Mouse (Mus musculus): ENCODE measurements at regions not wholly inside any gene's neighbourhood (a gene's known extent, or its start where the extent isn't known, plus 50 kb on each side); places are given as distances from the start of the nearest gene placed in this dataset.

- no peak overlapping the region for H3K27ac ChIP-seq (ENCODE audit: low read depth, low read length)
- no peak overlapping the region for H3K9ac ChIP-seq (replicated peaks; ENCODE audit: low read depth, low read length)
- ATAC-seq (ENCODE audit: low read depth), result no peak
Measured at GRCm38 (mm10) chr15:32012044-32012443, 165.0 kb upstream of the Tas2r119 start.

GRCm38 (mm10) chr15:32012838-32013237 is 164.3 kb upstream of the Tas2r119 start:
- Histone ChIP-seq H3K27ac (ENCODE audit: low read depth, low read length) (no peak overlapping the region), H3K9ac (replicated peaks; ENCODE audit: low read depth, low read length) (no peak overlapping the region), H3K4me2 (ENCODE audit: low read depth, low read length) (no peak overlapping the region), H3K4me3 (ENCODE audit: low read depth, low read length) (no peak overlapping the region), H3K4me1 (ENCODE audit: control insufficient read depth, insufficient read depth, low read length) (no peaks in the 10 kb centered on the region), H3K9me3 (ENCODE audit: control insufficient read depth, low read length) (no peaks in the 10 kb centered on the region), H3K36me3 (ENCODE audit: control insufficient read depth, insufficient read depth, low read length) (no peaks in the 10 kb centered on the region), H3K27me3 (ENCODE audit: control insufficient read depth, insufficient read depth, low read length) (no peaks in the 10 kb centered on the region)
- no peak for ATAC-seq (ENCODE audit: low read depth)
- WGBS, result 86% methylated on average over 5 of the region's 5 CpGs

More at GRCm38 (mm10) chr15:32012044-32012443, 165.0 kb upstream of the Tas2r119 start:
- Histone ChIP-seq H3K9me3 (ENCODE audit: control insufficient read depth, low read length) (no peaks in the 10 kb centered on the region), H3K4me3 (ENCODE audit: low read depth, low read length) (no peak overlapping the region), H3K27me3 (ENCODE audit: control insufficient read depth, insufficient read depth, low read length) (no peaks in the 10 kb centered on the region), H3K4me2 (ENCODE audit: low read depth, low read length) (no peak overlapping the region), H3K36me3 (ENCODE audit: control insufficient read depth, insufficient read depth, low read length) (no peaks in the 10 kb centered on the region), H3K4me1 (ENCODE audit: control insufficient read depth, insufficient read depth, low read length) (no peaks in the 10 kb centered on the region)
- WGBS, result 59% methylated on average over 2 of the region's 2 CpGs

- Histone ChIP-seq H3K4me3 (ENCODE audit: low read depth, low read length) (no peak overlapping the region), H3K9ac (replicated peaks; ENCODE audit: low read depth, low read length) (no peak overlapping the region), H3K4me2 (ENCODE audit: low read depth, low read length) (no peak overlapping the region), H3K27me3 (ENCODE audit: control insufficient read depth, insufficient read depth, low read length) (no peaks in the 10 kb centered on the region), H3K4me1 (ENCODE audit: control insufficient read depth, insufficient read depth, low read length) (no peaks in the 10 kb centered on the region), H3K36me3 (ENCODE audit: control insufficient read depth, insufficient read depth, low read length) (no peaks in the 10 kb centered on the region), H3K27ac (ENCODE audit: low read depth, low read length) (no peak overlapping the region), H3K9me3 (ENCODE audit: control insufficient read depth, low read length) (no peaks in the 10 kb centered on the region)
- no peak for ATAC-seq (ENCODE audit: low read depth)
- 90% methylated on average over 4 of the region's 4 CpGs for WGBS
Measured at GRCm38 (mm10) chr15:32015169-32015568, 161.9 kb upstream of the Tas2r119 start.

- H3K4me1 ChIP-seq (ENCODE audit: control insufficient read depth, insufficient read depth, low read length), result no peaks in the 10 kb centered on the region
- no peak overlapping the region for H3K27ac ChIP-seq (ENCODE audit: low read depth, low read length)
- H3K36me3 ChIP-seq (ENCODE audit: control insufficient read depth, insufficient read depth, low read length), result no peaks in the 10 kb centered on the region
- H3K9me3 ChIP-seq (ENCODE audit: control insufficient read depth, low read length), result no peaks in the 10 kb centered on the region
- H3K27me3 ChIP-seq (ENCODE audit: control insufficient read depth, insufficient read depth, low read length), result no peaks in the 10 kb centered on the region
- no peak overlapping the region for H3K4me2 ChIP-seq (ENCODE audit: low read depth, low read length)
- no peak overlapping the region for H3K4me3 ChIP-seq (ENCODE audit: low read depth, low read length)
- ATAC-seq (ENCODE audit: low read depth), result peak; percentile 34; the same call in 1 of the 2 replicates
- H3K9ac ChIP-seq (replicated peaks; ENCODE audit: low read depth, low read length), result no peak overlapping the region
- WGBS, result 50% methylated on average over 6 of the region's 6 CpGs
Measured at GRCm38 (mm10) chr15:32020323-32021008, 156.6 kb upstream of the Tas2r119 start.

- Histone ChIP-seq H3K4me2 (ENCODE audit: low read depth, low read length) (no peak overlapping the region), H3K27ac (ENCODE audit: low read depth, low read length) (no peak overlapping the region), H3K9ac (replicated peaks; ENCODE audit: low read depth, low read length) (no peak overlapping the region), H3K27me3 (ENCODE audit: control insufficient read depth, insufficient read depth, low read length) (no peaks in the 10 kb centered on the region), H3K4me1 (ENCODE audit: control insufficient read depth, insufficient read depth, low read length) (no peaks in the 10 kb centered on the region), H3K9me3 (ENCODE audit: control insufficient read depth, low read length) (no peaks in the 10 kb centered on the region), H3K36me3 (ENCODE audit: control insufficient read depth, insufficient read depth, low read length) (no peaks in the 10 kb centered on the region), H3K4me3 (ENCODE audit: low read depth, low read length) (no peak overlapping the region)
- ATAC-seq (ENCODE audit: low read depth), result 0 out of 2 replicates have a peak, but pooled peaks have one; percentile 21
- WGBS, result 67% methylated on average over 5 of the region's 5 CpGs
Measured at GRCm38 (mm10) chr15:32021009-32021602, 156.0 kb upstream of the Tas2r119 start.

GRCm38 (mm10) chr15:32034091-32034490 is 143.0 kb upstream of the Tas2r119 start:
- ATAC-seq (ENCODE audit: low read depth), result no peak
- no peak overlapping the region for H3K4me2 ChIP-seq (ENCODE audit: low read depth, low read length)
- no peak overlapping the region for H3K4me3 ChIP-seq (ENCODE audit: low read depth, low read length)
- no peak overlapping the region for H3K27ac ChIP-seq (ENCODE audit: low read depth, low read length)
- no peaks in the 10 kb centered on the region for H3K4me1 ChIP-seq (ENCODE audit: control insufficient read depth, insufficient read depth, low read length)
- 76% methylated on average over 1 of the region's 1 CpGs for WGBS
- no peak overlapping the region for H3K9ac ChIP-seq (replicated peaks; ENCODE audit: low read depth, low read length)
- no peaks in the 10 kb centered on the region for H3K9me3 ChIP-seq (ENCODE audit: control insufficient read depth, low read length)
- H3K27me3 ChIP-seq (ENCODE audit: control insufficient read depth, insufficient read depth, low read length), result no peaks in the 10 kb centered on the region
- no peaks in the 10 kb centered on the region for H3K36me3 ChIP-seq (ENCODE audit: control insufficient read depth, insufficient read depth, low read length)

- no peak overlapping the region for H3K9ac ChIP-seq (replicated peaks; ENCODE audit: low read depth, low read length)
- no peaks in the 10 kb centered on the region for H3K36me3 ChIP-seq (ENCODE audit: control insufficient read depth, insufficient read depth, low read length)
- no peak overlapping the region for H3K4me3 ChIP-seq (ENCODE audit: low read depth, low read length)
- no peak overlapping the region for H3K4me2 ChIP-seq (ENCODE audit: low read depth, low read length)
- 16% methylated on average over 7 of the region's 7 CpGs for WGBS
- no peaks in the 10 kb centered on the region for H3K4me1 ChIP-seq (ENCODE audit: control insufficient read depth, insufficient read depth, low read length)
- peak; percentile 81; the same call in 1 of the 2 replicates for ATAC-seq (ENCODE audit: low read depth)
- no peaks in the 10 kb centered on the region for H3K9me3 ChIP-seq (ENCODE audit: control insufficient read depth, low read length)
- no peak overlapping the region for H3K27ac ChIP-seq (ENCODE audit: low read depth, low read length)
- no peaks in the 10 kb centered on the region for H3K27me3 ChIP-seq (ENCODE audit: control insufficient read depth, insufficient read depth, low read length)
Measured at GRCm38 (mm10) chr15:32034790-32035189, 142.3 kb upstream of the Tas2r119 start.

GRCm38 (mm10) chr15:32041764-32042163 is 135.3 kb upstream of the Tas2r119 start:
- H3K9ac ChIP-seq (replicated peaks; ENCODE audit: low read depth, low read length), result no peak overlapping the region

GRCm38 (mm10) chr15:32042173-32042572 is 134.9 kb upstream of the Tas2r119 start:
- no peak overlapping the region for H3K4me3 ChIP-seq (ENCODE audit: low read depth, low read length)
- no peaks in the 10 kb centered on the region for H3K36me3 ChIP-seq (ENCODE audit: control insufficient read depth, insufficient read depth, low read length)
- H3K9me3 ChIP-seq (ENCODE audit: control insufficient read depth, low read length), result no peaks in the 10 kb centered on the region
- no peak overlapping the region for H3K4me2 ChIP-seq (ENCODE audit: low read depth, low read length)
- H3K9ac ChIP-seq (replicated peaks; ENCODE audit: low read depth, low read length), result no peak overlapping the region
- H3K4me1 ChIP-seq (ENCODE audit: control insufficient read depth, insufficient read depth, low read length), result no peaks in the 10 kb centered on the region
- no peaks in the 10 kb centered on the region for H3K27me3 ChIP-seq (ENCODE audit: control insufficient read depth, insufficient read depth, low read length)
- 54% methylated on average over 4 of the region's 4 CpGs for WGBS
- H3K27ac ChIP-seq (ENCODE audit: low read depth, low read length), result no peak overlapping the region
- no peak for ATAC-seq (ENCODE audit: low read depth)

More at GRCm38 (mm10) chr15:32041764-32042163, 135.3 kb upstream of the Tas2r119 start:
- Histone ChIP-seq H3K36me3 (ENCODE audit: control insufficient read depth, insufficient read depth, low read length) (no peaks in the 10 kb centered on the region), H3K4me2 (ENCODE audit: low read depth, low read length) (no peak overlapping the region), H3K27me3 (ENCODE audit: control insufficient read depth, insufficient read depth, low read length) (no peaks in the 10 kb centered on the region), H3K27ac (ENCODE audit: low read depth, low read length) (no peak overlapping the region), H3K4me3 (ENCODE audit: low read depth, low read length) (no peak overlapping the region), H3K9me3 (ENCODE audit: control insufficient read depth, low read length) (no peaks in the 10 kb centered on the region), H3K4me1 (ENCODE audit: control insufficient read depth, insufficient read depth, low read length) (no peaks in the 10 kb centered on the region)
- WGBS, result 83% methylated on average over 6 of the region's 6 CpGs
- no peak for ATAC-seq (ENCODE audit: low read depth)
